Mouse (Mus musculus): ENCODE measurements around the gene Galnt10. TPM values are rescaled to one million over a fixed set of nuclear protein-coding genes. Genes with fewer than 3 reads are reported as not detected.

Gene Galnt10
- total RNA-seq, 2 experiments from 2014 or later, result 5.9 to 7.4 TPM

- DNase-seq (ENCODE audit: extremely low spot score in 1 of 2, low spot score in 2 of 2), result no peak
- Histone ChIP-seq H3K27ac (no peak overlapping the region), H3K4me3 (peak overlapping the region; percentile 24; the same call in 1 of the 2 replicates)
- no peak for TF ChIP-seq CTCF (IDR thresholded peaks at IDR 0.05)
- intact Hi-C loops (cut with DNase I), result no loop called here
These were observed 182.0 kb downstream of the Galnt10 start for GRCm38 (mm10) chr11:57827048-57827914.

GRCm38 (mm10) chr11:57827915-57828545 is 182.8 kb downstream of the Galnt10 start:
- no peak for TF ChIP-seq CTCF (IDR thresholded peaks at IDR 0.05)
- Histone ChIP-seq H3K4me3 (peak overlapping the region; percentile 24; the same call in 1 of the 2 replicates), H3K27ac (no peak overlapping the region)
- intact Hi-C loops (cut with DNase I), result no loop called here
- DNase-seq (ENCODE audit: extremely low spot score in 1 of 2, low spot score in 2 of 2), result no peak

GRCm38 (mm10) chr11:57828955-57829870 is 184.0 kb downstream of the Galnt10 start:
- intact Hi-C loops (cut with DNase I), result no loop called here
- no peak overlapping the region for H3K27ac ChIP-seq
- DNase-seq (ENCODE audit: extremely low spot score in 1 of 2, low spot score in 2 of 2), result no peak
- no peak for TF ChIP-seq CTCF (IDR thresholded peaks at IDR 0.05)
- no peak overlapping the region for H3K4me3 ChIP-seq

GRCm38 (mm10) chr11:57829871-57830775 is 184.9 kb downstream of the Galnt10 start:
- TF ChIP-seq CTCF (IDR thresholded peaks at IDR 0.05), result no peak
- Histone ChIP-seq H3K4me3 (no peak overlapping the region), H3K27ac (no peak overlapping the region)
- no peak for DNase-seq (ENCODE audit: extremely low spot score in 1 of 2, low spot score in 2 of 2)
- intact Hi-C loops (cut with DNase I), result no loop called here

- intact Hi-C loops (cut with DNase I), result no loop called here
- Histone ChIP-seq H3K27ac (no peak overlapping the region), H3K4me3 (no peak overlapping the region)
- TF ChIP-seq CTCF (IDR thresholded peaks at IDR 0.05), result no peak
- no peak for DNase-seq (ENCODE audit: extremely low spot score in 1 of 2, low spot score in 2 of 2)
These were observed 186.1 kb downstream of the Galnt10 start for GRCm38 (mm10) chr11:57831281-57831781.

GRCm38 (mm10) chr11:57831861-57832260 is 186.6 kb downstream of the Galnt10 start:
- TF ChIP-seq CTCF (IDR thresholded peaks at IDR 0.05), result no peak
- Histone ChIP-seq H3K27ac (no peak overlapping the region), H3K4me3 (no peak overlapping the region)
- DNase-seq (ENCODE audit: extremely low spot score in 1 of 2, low spot score in 2 of 2), result no peak
- intact Hi-C loops (cut with DNase I), result no loop called here

GRCm38 (mm10) chr11:57832552-57833201 is 187.4 kb downstream of the Galnt10 start, which contains the start of gene Hand1:
Hand1 (minus strand) TSS chr11:57832818.
- DNase-seq (ENCODE audit: extremely low spot score in 1 of 2, low spot score in 2 of 2), result no peak
- intact Hi-C loops (cut with DNase I), result no loop called here
- TF ChIP-seq CTCF (IDR thresholded peaks at IDR 0.05), result no peak

GRCm38 (mm10) chr11:57833296-57833977 is 188.2 kb downstream of the Galnt10 start:
- no peak for TF ChIP-seq CTCF (IDR thresholded peaks at IDR 0.05)
- intact Hi-C loops (cut with DNase I), result no loop called here
- DNase-seq (ENCODE audit: extremely low spot score in 1 of 2, low spot score in 2 of 2), result no peak
- H3K4me3 ChIP-seq, result no peak overlapping the region
- no peak overlapping the region for H3K27ac ChIP-seq

More at GRCm38 (mm10) chr11:57832552-57833201, 187.4 kb downstream of the Galnt10 start, which contains the start of gene Hand1:
- no peak within 1 kb of the TSS for H3K4me3 ChIP-seq
- no peak within 1 kb of the TSS for H3K27ac ChIP-seq

- intact Hi-C loops (cut with DNase I), result no loop called here
- H3K4me3 ChIP-seq, result no peak overlapping the region
- no peak overlapping the region for H3K27ac ChIP-seq
- no peak for DNase-seq (ENCODE audit: extremely low spot score in 1 of 2, low spot score in 2 of 2)
- TF ChIP-seq CTCF (IDR thresholded peaks at IDR 0.05), result no peak
These were observed 188.8 kb downstream of the Galnt10 start for GRCm38 (mm10) chr11:57834031-57834430.

Data from left cerebral cortex, adult 2 months (tissue).